Mouse (Mus musculus) embryo, embryonic 11.5 days (tissue): ENCODE data around the gene Olfr462.
"Not testable (repeated sequence)": the region's sequence is repeated elsewhere in the genome, so short reads cannot be mapped to it uniquely, and the experiment has no call there.

Experiments used
- DNase-seq: peaks from one replicate; pipeline ENCODE4 v3.0.0-alpha.2; 2012; ENCODE audit warnings: low read depth, low spot score

Gene Olfr462

DNA sequence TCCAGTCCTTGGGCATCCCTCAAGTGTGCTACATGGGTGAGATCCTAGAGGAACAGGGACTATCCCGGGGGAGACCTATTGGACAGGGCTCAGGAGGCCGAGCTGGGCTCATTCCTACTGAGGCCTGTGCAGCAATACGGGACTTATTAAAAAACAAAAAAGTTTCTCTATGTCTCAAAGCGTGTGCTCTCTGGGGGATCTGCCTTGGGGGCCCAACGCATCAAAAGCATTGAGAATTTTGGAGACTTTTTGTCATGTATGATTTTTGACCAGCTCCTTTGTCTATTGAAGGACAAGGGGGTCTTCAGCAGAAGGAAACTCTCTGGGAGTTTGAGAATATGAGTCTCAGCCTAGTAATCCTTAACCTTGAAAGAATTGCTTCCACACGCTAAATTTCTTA is at the start of gene Olfr462:
Olfr462 (minus strand) TSS at position 101 of the 400 bp plus-strand sequence.
- DNase-seq = no peak

DNA sequence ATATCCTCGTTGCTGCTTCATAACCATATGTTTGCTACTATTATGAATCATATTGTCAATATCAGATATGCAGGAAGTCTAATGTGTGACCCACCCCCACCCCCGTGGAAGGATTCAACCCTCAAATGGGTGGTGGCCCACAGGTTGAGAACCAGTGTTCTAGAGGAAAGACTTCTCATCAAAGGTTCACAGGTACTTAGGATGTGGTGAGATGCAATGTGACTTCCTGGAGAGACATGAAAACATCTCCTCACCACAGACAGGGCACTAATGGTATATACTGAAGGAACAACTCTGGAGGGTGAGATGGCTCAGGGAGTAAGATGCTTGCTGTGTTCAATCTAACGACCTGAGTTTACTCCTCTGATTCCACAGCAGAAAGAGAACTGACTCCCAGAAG is 43.4 kb upstream of the Olfr462 start:
- DNase-seq = no peak

DNA sequence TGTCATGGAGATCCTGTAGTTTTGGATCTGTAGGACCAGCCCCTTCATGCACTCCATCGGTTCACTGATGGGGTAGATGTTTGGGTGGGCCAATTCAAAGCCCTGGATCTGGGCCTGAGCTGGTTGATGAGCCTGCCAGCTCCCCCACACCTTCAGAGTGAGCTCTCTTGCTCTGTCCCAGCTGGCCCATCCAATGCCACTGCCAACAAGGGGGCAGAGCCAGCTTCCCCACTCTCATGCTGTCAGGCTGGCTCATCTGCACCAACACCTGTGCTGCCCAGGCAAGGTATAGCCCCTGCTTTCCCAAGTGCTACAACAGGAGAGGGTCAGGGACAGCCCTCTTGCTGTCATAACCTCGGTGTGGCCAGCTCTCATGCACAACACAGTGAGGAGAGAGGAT is 41.7 kb upstream of the Olfr462 start:
- DNase-seq = no peak

DNA sequence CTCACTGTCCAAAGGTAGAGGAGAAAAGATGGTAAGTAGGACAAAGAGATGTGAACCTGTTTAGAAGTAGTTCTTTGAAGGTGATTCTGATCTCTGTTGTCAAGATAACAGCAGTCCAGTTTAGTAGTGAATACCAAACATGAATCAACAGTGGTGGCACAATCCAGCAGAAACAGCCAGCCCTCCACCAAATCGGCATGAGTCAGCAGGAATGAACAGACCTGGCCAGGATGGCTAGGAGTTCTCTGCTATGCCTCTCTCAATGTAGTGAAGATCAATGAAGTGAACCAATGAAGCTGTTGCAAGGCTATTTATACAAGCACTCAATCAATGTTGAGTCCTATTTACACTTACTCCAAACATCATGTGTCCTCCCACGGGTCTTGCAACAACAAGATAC is 38.3 kb upstream of the Olfr462 start:
- DNase-seq = no peak

DNA sequence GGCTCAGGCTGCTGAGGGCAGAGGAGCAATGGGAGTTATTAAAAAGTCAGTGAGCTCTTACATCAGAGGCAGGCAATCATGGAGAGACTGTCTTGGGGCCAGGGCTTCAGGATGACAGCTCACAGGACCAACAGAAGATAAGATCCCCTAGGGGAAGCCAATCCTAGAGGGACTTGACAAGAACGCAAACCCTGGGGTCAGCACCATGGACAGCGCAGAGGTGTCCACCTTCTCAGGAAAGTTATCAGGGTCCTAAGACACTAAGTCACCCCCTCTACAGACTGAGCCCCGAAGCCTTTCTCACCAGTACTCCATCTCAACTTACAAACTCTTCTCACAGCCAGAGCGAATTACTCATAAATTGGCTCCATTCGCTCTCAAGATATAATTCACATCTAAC is 28.9 kb upstream of the Olfr462 start, which contains the start of gene Olfr464:
Olfr464 (minus strand) TSS at position 2 of the 400 bp plus-strand sequence.
- DNase-seq = peak; percentile 39

DNA sequence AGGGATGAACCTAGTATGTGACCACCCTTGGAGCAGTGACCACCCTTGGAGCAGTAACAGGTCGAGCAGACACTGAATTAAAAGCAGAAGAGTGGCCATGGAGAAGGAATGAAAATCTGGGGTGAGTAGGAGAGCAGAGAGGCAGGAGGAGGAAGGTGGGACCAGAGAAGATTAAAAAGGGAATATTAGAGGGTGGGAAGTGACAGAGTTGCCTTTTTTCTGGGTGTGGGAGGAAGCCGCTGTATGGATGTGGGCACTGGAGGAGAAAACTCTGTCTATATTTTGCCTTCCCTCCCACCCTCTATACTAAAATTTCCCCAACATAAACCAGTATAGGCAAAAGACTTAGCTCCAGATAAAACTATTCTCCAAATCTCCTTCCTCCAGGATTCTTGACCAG is 28.2 kb upstream of the Olfr462 start:
- no peak for DNase-seq

DNA sequence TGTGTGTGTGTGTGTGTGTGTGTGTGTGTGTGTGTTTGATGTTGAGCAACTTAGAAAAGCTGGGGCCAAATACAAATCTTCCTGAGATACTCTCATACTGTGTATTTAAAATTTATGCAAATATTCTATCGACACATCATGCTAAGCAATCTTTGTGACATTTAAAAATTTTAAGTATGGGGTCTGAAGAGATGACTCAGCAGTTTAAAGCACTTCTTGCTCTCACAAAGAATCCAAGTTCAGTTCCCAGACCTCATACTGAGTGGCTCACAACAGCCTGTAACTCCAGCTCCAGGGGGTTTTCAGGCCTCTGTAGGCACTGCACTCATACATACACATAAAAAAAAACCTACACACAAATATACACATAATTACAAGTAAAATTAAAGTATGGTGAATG is 23.9 kb upstream of the Olfr462 start:
- no peak for DNase-seq

DNA sequence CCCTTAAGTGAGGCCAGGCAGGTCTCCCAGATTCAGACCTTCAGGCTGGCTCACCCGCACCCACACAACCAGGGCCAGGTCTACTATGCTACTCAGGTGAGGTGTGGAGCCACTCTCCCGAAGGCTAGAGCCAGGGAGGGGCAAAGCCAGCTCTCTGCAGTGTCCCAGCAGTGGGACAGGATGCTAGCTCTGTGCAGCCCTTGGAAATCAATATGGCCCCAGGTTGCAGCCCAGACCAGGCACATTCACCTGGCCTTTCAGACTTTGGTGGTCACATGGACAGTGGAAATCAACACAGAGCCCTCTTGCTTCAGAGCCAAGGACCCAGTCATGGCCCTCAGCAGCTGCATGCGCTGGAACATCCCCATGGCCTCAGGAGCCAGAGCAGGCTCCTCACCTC is 12.3 kb upstream of the Olfr462 start:
- no peak for DNase-seq

DNA sequence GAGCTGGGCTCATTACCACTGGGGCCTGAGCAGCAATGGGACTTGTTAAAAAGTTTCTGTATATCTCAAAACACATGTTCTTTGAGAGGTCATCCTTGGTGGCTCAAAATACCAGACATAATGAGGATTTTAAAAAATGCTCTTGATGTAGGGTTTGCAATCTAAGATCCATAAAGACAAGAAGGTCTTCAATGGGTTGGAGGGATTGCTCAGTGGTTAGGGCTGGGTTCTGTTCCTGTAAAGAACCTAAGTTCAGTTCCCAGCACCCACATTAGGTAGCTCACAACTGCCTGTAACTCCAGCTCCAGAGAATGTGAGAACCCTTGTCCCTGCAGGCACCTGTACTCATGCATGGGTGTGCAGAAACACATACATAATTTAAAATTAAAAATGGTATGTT is 5.2 kb upstream of the Olfr462 start, which contains the start of gene Olfr463:
Olfr463 (minus strand) TSS at position 101 of the 400 bp plus-strand sequence.
- DNase-seq = no peak

DNA sequence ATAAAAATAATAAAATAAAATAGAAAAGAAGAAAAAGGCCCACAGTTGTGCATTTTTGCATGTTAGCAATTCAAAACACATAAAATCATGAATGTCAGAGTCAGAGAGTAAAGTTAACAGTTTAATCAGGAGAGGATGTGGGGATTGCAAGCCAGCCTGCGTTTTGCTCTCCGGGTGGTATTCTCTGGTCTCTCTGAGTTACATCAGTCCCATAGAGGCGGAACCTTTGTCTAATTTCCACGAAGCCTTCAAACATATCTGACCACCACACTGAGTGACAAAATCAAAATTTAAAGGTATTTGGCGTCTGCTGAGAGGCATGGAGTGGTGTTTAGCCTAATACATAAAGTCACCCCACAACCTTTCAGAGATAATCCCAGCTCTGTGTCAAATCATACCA is 7.2 kb downstream of the Olfr462 start:
- no peak for DNase-seq

DNA sequence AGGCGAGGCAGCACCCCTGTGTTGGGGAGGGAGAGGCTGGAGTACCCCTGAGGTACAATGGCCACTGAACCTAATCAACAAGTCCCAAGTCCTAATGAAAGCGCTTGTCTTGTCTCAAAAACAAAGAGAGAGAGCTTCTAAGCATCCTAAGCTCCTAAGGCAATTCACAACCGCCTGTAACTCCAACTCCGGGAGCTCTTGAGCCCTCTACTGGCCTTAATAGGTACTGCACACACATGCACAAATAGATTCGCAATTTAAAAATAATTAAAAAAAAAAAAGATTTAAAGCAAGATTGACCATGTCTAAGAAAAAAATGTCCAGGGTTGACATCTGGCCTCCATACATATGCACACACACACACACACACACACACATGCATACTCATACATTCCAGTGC is 8.6 kb downstream of the Olfr462 start:
- DNase-seq = peak; percentile 8

DNA sequence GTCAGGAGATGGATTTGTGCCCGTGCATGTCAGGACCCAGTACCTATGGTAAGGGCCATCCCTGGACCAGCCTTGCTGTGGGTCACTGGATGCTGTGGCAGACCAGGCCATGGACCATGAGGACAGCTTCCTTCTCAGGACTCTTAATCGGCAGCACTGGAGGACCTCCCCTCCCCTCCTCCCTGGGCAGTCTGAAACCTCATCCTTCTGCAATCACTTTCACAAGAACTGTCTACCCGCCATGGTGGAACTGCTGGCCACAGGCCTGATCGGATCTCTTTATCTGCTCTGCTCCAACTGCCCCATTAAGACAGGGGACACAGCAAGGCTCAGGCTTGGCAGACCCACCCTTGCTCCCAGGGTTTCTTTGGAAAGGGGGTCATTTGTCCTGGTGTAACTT is 10.4 kb downstream of the Olfr462 start:
- no peak for DNase-seq

DNA sequence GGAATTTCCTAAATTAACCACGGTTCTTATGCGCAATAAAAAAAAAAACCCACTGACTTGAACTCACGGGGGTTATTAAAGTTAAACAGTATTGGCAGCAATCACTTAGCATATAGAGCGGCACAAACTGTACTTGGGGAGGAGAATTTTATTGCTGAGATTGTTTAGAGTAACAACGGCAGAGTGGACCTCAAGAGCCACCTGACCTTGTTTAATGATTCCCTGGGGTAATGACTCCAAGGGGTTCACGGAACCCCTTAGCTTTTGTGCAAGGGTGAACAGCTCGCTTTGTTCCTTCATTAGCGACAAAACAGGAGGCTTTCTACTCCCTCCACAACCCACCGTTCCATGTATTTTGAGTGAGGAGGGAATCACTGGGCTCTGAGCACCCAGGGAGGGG is 12.2 kb downstream of the Olfr462 start:
- DNase-seq = no peak

DNA sequence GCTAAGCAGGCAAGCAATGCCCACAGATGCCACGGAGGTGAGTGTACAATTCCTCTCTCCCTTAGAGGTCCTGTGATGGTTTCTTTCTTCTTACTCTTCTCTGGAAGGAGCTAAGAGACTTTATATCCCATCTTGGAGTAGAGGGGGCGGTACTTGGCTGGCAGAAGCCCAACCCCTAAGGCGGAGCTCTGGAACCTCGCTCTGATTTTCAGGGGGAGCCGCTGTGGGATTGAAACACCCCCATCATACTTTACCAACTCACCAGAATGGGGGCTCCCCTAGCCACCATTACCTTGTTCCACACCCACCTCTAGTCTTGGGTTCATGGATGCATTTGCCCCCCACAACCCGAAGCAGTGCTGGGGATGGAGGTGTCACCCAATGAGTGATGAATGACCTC is 16.6 kb downstream of the Olfr462 start, which contains the start of gene Epx:
Epx (minus strand) TSS at position 101 of the 400 bp plus-strand sequence.
- DNase-seq = no peak

DNA sequence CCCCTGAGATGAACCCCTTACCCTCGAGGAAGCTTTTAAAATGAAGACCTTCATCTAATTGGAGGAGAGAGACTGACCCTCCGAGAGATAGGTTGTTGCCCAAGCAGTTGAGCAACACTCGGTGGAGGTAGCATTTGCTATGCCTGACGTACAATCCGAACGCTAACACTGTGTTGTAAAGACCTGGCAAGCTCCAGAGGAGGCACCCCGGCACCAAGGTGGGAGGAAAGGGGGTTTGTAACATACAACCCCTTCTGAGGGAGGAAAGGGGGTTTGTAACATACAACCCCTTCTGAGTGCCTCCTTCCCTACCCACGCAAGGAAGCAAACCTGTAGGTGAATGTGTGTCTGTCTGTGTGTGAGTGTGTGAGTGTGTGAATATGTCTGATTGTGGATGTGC is 20.3 kb downstream of the Olfr462 start:
- DNase-seq = no peak

DNA sequence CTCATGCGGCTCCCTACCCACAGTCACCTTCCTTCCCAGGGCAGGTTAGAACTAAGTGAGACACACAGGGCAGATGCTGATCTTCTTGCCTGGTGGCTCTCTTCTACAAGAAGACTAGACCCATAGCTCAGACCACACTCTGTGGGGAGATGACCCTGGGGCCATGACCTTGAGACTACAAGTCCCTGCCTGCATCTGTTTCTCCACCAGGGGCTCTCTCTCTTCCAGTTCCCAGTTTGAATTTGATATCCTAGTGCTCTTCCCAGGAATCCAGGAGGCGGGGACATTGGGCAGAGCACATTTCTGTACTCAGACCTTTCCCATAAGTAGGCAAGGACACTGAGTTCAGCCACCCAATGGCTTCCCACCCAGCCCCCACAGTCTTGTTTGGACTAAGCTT is 22.0 kb downstream of the Olfr462 start:
- no peak for DNase-seq

DNA sequence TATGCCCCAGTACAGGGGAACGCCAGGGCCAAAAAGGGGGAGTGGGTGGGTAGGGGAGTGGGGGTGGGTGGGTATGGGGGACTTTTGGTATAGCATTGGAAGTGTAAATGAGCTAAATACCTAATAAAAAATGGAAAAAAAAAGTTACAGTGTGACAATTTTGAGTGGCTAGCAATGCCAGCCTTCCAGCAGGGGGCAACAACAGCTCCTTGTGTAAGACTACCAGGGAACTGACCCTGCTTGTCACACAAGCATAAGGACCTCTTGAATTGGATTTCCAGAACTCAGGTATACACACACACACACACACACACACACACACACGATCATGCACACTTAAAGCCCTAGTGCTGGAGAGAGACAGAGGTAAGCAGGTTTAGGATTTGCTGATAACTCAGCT is 25.2 kb downstream of the Olfr462 start:
- not testable (repeated sequence) for DNase-seq

DNA sequence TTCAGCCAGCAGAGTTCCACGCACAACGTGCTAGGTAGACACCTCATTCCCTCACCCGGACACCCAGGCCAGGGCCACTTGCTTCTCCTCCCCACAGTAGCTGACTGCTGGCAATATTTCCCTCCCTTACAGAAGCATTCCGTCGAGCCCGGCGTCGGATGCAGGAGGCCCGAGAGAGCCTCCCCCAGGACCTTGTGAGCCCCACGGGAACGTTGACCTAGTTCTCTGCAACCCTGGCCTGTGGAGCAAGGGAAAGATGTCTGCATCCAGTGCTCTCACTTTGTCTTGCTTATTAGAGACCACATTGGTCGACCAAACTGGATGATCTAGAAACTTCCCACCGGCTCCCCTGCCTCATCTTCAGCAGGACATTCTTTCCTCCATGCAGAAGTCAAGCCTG is 29.3 kb downstream of the Olfr462 start:
- DNase-seq = no peak

DNA sequence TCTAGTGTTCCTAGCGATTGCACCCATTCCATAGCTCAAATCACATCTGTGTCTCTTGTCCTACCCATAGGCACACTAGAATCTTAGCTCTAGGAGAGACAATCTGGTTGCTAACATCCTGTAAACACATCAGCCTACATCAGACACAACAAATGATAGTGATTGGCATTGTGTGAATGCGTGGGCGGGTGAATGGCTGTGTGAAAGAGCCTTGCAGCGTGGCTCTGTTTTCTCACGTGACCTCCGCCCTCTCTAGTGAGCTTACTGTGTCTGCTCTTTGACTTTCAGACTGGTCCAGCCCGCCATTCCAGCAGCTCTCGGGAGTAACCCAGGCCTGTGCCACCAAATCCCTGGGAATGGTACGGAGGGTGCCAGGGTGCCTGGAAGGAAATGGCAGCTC is 31.6 kb downstream of the Olfr462 start:
- DNase-seq = no peak

DNA sequence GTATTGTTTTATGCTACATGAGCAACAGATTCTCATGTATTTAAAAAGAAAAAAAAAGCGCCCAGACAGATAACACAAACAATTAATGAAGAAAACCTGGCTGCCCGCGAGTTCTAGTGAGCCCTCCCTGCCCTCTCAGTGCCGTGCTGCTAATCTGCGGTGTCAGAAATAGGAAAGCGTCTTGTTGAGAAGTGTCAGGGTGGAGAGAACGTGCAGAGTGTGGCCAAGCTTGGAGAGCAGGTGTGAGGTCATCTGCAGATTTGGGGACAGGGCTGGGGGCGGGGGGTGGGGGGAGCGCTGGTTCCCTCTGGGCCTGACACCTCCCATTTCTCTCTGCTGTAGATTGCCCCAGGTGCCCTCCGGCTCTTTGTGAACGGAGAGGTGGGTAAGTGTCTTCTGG is 32.8 kb downstream of the Olfr462 start:
- DNase-seq = no peak

DNA sequence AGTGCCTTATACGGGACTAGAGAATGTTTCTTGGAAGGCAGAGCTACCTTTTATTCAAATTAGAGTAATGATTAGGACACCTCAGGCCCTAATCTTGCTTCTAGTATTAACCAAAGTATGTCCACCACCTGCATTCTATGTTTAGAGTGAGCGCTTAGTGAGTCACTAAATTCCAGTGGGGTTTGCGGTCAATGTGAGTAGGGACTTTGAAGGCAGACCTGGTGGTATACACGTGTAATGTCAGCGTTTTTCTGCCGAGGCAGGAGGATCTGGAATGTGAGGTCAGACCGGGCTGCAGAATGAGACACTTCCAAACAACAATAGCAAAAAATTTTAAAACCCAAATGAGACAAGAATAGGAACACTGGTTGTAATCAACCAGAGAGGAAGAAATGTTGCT is 37.5 kb downstream of the Olfr462 start:
- DNase-seq = no peak

DNA sequence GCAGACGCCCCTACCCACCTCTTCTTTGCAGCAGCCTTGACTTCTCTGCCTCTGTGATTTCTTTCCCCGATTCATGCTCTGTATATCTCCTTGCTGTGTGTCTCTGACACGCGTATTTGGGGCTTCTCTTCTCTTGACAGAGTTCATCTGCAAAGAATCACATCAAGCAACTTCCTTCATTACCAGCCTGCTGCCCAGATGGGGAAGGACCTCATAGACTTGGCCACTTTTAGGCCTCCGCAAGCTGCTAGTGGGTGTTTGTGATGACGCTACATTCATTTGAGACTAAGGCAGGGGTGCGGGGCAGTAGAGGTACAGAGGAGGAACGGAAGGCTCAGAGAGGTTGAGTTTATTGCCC is 38.5 kb downstream of the Olfr462 start:
- DNase-seq = peak; percentile 4

DNA sequence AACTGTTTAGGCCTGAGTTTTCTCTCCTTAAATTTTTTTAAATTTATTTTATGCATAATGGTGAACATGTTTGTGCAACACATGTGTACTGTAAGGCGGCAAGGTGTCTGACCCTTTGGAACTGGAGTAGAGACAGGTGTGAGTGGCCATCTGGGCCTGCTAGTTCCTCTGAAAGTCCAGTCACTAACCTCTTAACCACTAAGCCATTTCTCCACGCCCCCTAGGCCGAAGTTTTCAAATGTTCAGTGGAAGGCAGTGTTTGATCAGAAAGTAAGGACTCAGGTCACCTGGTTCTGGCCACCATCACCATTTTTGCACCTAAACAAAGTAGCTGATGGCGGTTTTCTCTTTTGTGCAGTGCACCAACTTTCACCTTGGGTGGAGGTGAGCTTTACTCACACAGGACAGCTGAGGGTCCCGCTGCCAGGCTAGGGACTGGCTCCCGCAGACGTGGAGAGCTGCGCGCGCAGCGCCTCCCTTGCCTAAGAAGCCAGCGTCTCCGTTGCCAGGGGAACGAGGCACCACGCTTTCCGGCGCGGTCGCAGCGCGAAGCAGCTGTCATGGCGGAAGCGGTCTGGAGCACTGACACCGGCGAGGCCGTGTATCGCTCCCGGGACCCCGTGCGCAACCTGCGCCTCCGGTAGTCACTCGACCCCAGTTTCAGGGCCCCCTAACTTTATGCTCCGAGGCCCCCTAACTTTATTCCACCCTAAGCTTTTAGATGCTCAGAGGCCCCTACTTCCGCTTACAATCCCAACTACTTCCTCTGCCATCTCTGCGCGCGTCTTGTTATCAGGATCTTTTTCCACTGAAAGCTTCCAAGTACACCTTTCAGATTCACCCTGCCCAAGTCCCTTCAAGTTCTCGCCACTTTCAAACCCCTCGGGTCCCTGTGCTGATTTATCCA is 39.1 kb downstream of the Olfr462 start, which contains the start of gene Mks1:
Mks1 (plus strand) TSS at position 526 of the 907 bp plus-strand sequence.
- DNase-seq = peak; percentile 89
